Mouse (Mus musculus) cerebellum, postnatal 10 days (tissue): ENCODE results near the gene Itgam.
"Not testable (repeated sequence)": the region's sequence is repeated elsewhere in the genome, so short reads cannot be mapped to it uniquely, and the experiment has no call there.

Experiments
- DNase-seq, 2 experiments: peaks; one replicate each; pipeline ENCODE4 v3.0.0; 2021; ENCODE audit warnings: mixed read lengths in 2 of 2

Itgam gene

DNA sequence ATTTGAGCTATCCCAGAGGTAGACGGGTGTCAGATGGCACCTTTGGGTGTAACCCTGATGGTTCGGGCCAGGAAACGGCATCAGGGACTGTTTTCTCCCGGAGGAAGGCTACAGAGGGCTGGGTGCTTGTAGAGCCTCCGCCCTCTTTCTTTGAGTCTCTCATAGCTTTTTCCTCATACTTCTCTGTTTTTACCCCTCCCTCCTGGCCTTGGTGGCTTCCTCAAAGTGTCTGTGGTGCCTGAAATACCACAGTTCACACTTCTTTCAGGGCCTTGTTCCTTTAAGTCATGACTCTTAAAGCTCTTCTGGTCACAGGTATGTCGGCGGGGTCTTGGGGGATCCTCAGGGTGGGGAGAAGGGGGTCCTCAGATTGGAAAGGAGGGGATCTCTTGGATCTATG lies at the start of gene Itgam, which contains the start of gene Gm49368:
Gene Itgam, plus strand, starts transcription at position 185 of the 400 bp plus-strand sequence.
Gene Gm49368, plus strand, starts transcription at position 228 of the 400 bp plus-strand sequence.
- DNase-seq: no peak

DNA sequence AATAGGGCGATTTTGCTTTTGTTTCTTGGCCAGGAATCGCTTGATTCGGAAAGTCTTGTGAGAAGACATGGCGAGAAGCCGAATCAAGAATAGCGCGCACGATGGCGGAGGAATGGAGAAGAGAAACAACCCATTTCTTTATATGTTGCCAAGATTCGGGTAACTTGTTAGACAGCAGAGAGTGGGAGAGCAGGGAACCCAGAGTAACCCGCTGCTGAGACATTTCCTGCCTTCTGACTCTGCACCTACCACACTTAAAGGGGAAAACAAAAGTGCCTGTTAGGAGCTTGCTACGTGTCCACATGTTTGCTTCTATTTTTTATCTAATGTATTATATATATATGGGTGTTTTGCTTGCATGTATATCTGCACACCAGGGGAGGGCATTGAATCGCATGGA lies 49.3 kb upstream of the Itgam start:
- no peak for DNase-seq

DNA sequence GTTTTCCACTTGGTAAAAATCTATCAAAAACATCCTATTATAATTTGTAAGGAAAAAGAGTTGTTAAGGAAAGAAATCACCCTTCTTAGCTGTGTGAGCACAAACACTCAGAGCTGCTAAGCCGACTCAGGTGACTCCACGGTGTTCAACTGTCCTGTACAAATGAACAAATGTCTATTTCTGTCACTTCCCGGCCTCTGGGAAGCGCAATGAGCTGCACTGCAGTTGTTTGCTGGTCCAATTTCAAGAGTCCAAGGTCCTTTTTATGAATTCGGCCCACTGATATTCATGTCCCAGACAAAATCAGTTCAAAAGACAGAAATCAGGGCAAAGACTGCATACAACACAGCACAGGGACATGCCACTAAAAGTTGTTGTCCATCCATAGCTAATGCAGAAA lies 46.3 kb upstream of the Itgam start:
- not testable (repeated sequence) for DNase-seq

DNA sequence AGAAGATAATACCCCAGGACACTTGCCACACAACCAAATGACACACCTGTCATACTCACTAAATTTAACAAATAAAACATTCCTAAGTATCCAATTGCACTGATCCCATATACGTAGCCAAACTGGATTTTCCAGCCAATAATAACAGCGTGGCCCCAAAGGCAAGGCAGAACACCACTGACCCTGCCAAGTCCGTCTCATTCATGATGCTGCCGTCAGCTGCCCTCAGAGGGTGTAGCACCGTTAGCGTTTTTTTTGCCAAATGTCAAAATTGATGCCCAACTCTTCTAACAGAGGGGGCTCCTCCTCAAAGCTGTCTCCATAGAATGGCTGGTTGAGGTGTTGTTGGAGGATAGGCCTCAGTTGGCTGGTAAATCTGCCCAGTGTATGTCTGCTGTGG lies 45.8 kb upstream of the Itgam start:
- DNase-seq: no peak

DNA sequence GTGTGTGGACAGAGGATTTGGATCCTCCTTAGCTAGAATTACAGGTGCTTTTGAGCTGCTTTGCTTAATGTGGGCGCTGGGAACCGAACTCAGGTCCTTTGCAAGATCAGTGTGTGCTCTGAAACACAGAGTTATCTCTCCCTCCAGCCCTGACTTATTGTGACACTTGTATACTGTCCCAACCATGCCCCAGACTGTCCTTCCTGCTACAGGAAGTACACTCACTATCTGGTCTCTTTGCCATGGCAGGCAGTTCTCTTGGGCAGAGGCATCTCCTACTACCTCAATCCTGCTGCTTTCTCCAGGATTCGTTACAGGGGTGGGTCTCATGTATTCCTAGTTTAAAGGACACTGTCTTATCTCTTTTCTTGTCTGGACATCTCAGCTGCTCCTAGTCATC lies 44.2 kb upstream of the Itgam start:
- no peak for DNase-seq

DNA sequence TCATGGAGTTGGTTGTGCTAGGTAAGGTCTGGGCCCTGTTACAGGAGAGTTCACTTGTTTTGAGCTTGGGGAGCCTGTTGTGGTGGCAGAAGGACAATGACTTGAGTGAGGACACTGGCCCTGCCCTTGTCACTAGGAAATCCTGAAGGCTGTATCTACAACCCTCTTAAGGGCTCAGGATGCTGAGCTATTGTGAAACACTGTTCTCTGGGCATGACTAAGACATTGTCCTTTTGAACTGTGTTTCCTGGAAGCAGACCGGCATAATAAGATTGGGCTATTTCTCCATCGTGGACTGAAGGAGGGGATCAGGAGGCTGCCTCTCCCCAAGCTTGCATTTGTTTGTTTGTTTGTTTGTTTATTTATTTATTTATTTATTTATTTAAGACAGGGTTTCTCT lies 43.3 kb upstream of the Itgam start:
- DNase-seq: no peak

DNA sequence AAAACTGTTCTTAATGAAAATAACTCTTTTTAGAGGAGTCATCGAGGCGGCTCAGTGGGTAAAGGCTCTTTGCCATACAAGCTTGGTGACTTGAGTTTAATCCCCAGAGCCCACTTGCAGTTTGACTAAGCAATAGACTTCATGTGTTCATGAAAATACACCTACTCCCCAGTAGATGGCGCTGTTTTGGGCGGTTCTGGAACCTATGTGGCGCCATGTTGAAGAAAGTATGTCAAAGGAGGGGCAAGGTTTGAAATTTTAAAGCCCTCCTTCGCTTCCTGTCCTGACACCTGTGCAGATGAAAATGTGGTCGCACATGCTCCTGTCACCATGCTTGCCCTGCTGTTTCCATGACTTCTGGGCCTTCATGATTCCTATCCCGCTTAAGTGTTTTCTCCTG lies 39.5 kb upstream of the Itgam start:
- DNase-seq: peak in 1 of 2 experiments; percentile 12

DNA sequence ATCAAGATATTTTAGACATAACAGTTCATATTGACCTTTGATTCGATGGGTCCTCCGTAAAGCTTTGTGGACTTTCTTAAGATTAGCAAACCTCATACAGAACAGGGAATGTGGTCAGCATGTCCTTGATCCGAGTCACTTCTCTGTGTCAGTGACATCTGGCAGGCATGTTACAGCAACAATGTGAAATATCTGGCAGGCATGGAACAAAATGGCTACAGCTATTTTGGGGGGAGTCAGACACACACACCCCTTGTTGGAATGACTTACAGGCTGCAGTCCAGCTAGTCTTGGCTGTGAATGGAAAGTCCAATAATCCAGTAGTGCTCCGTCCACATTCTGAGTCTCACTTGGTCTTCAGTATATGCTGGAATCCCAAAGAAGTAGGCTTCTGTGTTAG lies 38.9 kb upstream of the Itgam start:
- no peak for DNase-seq

DNA sequence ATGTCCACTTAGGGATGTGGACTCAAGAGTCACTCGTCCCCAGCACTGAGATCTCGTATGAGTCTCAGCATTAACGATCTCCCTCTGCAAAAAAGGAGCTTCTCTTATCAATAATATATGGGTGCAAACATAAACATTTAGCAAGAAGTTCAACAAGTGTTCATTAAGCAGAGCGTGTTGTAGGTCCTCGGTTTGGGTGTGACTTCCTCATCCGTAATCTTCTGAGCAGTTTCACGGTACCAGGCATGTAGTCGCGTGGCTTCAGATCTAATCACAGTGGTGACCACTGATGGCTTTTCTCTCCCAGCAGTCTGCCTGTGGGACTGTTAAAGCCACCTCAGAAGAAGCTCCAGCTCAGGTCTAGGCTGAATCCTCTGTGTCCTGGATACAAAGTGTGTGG lies 38.1 kb upstream of the Itgam start:
- DNase-seq: no peak

DNA sequence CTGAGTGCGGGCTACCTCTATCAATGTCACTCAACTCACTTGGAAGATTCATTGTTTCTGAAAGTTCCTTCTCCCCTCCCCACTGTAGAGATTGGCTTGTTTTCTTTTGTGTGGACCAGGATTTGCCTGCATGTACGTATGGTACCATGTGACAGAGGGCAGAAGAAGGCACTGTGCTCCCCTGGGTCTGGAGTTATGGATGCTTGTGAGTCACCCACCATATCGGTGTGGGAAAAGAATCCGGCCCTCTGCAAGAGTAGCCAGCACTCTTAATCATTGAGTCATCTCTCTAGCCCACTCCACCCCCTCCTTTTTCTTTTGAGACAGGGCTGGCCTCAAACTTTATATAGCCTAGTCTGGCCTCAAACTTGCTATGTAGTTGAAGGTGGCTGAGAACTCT lies 37.5 kb upstream of the Itgam start:
- DNase-seq: no peak

DNA sequence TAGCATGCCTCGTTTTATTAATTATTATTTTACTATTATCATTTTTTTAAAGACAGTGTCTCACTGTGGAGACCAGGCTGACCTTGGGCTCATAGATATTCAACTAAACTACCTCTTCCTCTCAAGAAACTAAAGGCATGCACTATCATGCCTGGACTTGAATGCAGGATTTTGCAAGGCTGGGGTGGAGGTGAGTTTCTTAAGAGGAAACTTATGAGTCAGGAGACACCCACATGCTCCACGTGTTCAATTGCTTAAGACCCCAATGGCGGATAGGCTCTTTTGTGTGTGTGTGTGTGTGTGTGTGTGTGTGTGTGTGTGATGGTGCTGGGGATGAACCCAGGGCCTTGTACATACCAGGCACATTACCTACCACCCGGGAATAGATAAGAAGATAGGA lies 37.1 kb upstream of the Itgam start:
- DNase-seq: no peak

DNA sequence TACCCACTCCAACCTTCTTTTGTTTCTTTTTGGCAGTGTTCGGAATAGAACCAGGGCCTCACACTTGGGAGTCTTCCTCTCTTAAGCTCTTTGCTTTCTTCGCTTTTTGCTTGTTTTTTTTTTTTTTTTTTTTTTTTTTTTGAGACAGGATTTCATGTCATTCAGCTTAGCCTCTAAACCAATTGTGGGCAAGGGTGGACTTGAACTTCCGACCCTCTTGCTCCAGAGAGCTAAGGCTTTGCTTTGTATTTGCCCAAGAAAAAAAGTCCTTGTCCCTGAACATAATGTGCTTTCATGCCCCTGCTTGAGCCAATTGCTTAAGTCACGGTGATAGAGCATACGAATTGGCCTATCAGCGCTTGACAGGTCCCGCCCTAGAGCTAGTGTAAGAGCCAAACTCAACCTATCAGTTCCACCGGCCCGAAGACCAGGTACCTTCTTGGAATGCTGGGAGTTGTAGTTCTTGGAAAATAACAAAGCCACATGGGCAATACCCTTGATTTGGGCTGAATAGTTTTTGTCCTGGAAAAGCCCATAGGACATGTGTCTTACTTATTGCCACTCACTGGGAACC lies 30.9 kb upstream of the Itgam start:
- DNase-seq: peak; percentile 48 to 51

DNA sequence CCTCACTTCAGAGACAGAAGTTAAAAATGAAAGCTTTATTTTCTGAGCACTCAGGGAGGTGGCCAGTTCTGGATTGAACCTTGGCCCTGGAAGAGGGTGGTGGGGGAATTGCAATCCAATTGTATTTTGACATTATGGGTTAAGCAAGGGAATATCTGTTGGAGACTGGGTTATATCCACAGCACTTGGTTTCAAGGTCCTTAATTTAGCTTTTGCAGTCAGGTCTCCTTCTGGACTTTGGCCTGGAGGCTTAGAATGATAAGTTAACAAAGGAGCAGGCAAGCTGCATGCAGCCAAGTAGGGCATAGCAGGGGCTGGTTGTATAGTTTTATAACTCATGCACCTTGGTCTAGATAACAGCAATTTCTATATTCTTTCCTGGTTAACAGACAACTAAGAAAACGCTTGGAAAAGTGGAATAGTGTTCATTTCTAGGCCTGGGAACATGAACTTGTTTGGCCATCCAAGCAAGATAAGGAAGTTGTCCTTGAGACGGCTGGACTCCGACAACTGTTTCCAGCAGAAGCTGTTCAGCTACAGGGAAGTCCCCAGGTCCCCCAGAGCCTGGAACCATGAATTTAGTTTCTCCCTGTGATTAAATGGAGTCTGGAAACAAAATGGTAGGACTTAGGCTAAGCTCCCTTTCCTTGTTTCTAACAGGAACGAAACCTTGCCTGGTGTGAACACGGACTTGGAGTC lies 30.0 kb upstream of the Itgam start:
- DNase-seq: no peak

DNA sequence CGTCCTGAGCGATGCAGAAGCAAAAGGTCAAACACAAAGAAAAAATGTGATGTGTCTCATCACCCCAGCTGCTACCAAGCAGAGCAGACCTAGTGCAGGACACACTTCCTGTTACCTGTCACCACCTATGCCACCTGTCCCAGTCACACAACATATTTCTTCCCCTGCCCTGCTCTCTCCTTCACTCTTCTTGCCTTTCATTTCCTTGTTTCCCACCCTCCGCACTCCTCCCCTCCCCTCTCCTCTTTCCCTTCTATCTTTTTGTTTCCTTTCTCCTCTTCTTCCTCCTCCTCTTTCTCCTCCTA lies 29.5 kb upstream of the Itgam start:
- no peak for DNase-seq

DNA sequence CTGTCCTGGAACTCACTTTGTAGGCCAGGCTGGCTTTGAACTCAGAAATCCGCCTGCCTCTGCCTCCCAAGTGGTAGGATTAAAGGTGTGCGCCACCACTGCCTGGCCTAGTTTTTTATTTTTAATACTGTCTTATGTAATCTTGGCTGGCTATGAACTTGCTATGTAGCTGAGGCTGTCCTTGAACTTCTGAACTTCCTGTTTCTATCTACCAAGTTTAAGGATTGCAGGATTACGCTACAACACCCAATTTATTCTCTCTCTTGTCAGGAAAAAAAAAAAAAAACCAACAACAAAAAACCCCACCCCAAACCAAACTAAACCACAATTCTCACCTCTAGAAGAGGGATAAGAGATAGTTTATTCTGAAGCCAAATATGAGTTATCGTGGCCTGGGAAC lies 28.8 kb upstream of the Itgam start:
- no peak for DNase-seq

DNA sequence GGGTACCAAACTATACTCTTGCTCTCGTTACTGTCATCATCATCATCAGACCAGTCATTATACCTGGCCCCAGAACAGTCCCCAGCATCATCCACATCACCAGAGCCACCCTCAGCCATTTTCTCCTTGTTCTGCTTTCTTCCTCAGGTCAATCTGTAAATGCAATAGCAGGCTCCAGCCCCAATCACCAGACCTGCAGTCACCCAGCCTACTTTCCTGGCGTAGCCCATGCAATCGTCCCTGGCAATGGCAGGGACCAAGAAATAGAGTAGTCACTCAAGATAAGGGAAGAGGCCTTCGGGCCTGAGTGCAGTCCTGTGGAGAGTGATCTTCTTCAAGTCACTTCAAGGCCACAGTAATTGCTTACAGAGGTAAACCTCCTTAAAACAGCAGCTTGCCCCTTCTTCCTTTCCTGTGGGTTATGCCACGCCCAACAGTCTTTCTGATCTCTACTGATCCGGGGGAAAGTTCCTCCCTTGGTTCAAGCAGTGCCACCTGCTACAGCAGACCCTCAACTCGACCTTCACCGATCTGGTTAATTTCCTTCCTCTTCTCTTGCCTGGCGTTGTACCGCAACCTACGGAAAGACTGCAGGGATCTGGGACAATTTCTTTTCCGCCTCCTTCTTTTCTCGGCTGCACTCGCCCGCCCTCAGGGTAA lies 20.1 kb upstream of the Itgam start:
- DNase-seq: not testable (repeated sequence)

DNA sequence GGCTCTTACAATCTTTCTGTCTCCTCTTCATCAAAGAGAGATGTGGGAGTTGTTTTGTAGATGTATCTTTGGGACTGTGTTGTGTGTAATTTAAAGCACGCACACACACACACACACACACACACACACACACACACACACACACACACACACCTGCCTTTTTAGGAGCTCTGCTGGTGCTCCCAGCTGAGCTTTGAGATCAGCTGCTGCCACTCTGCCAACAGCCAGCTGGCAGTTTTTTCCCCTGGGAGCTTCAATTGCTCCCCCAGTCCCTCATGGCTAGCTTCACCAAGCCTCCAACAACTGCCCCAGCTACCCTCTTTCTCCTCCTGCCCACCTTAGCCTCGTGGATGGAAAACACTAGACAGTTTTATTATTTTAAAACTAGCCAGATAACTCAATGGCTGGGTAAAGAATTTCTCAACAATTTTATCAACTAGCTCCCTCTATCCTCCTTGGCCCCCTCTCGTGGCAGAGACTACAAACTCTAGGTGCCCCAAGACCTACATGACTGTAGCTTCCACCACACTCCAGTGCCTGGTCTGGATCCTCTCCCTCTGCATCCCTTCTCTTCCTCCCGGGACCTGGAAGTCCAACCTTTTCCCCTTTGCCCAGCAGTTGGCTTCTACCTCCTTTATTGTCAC lies 18.2 kb upstream of the Itgam start:
- peak; percentile 25 to 39 for DNase-seq

DNA sequence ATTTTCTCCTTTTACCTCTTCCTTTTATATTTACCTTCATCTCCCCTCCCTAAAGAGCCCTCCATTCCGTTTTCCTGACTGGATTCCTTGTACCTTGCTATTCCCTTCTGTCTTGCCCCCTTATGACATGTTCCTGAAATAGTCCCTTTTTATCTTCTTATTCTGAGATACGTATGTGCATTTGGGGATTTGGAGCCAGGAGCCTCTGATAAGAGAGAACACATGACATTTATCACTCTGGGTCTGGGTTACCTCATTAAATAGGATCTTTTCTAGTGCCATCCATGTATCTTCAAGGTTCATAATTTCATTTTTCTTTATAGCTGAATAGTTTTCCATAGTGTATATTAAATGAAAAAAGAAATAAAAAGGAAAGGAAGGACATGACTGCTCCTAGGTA lies 16.8 kb upstream of the Itgam start:
- no peak for DNase-seq

DNA sequence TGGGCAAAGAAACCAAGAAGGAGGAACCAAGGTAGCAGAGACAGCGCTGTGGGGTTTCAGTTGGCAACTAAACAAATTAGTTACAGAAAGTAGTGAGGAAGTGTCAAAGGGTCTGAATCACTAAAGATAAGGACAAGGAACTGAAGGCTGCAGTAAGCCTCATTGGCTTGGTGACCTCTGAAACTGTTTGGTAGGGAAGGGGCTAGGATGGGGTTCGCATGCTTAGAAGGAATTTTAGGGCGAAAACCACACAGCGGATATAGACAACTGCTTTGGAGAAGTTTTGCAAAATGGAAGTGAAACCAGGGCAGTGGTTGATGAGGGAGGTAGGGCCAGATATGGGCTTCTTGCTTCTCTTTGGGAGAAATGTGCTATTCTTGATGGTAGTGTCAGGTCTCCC lies 13.6 kb upstream of the Itgam start:
- no peak for DNase-seq

DNA sequence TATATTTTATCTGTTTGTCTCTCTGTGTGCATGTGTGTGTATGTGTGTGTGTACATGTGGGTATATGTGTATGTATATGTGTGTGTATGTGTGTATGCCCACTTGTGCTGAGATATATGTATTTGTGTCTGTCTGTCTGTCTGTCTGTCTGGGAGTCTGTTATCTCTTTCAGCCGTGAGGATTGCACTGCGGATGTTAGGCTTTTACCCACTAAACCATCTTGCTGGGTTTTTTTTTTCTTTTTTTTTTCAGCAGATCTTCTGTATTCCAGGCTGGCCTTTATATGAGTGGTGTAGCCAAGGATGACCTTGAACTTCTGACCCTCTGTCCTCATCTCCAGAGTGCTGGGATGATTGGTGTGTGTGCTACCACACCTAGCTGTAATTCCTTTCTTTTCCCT lies 13.2 kb upstream of the Itgam start:
- DNase-seq: no peak

DNA sequence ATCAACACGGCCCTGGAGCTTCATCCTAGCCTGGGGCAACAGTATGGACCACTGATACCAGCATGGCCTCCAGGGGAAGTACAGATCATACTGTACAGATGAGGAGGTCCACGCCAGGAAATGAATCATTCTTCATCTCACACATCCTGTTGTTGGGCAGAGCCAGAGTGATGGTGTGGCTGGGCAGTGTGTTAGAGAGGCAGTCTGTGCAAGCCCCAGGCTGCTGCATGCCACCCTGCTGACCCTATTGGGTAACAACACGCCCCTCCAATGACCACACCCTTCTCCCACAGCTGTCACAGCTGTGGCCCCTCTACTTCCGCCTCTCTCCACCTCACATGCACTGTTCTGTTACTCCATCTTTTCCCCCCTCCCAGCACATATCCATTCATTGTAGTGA lies 11.7 kb upstream of the Itgam start:
- DNase-seq: no peak

DNA sequence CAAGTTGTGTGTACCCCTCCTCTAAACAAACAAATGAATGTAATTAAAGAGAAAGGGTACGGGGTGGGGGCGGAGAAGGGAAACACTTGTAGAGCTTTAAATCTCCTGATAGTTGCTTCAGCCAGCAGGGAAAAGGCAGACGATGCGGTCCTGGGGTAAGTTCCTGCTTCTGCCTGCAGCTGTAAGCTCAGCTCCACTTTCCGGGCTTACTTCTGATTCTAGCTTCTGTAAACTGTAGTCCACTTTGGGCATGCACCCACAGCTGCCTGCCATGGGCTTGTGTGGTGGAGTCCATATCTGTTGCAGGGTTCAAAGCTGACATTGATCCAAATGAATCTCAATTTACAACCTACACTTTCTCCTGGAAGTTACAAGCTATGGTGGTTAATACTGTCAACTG lies 9.4 kb upstream of the Itgam start:
- DNase-seq: no peak

DNA sequence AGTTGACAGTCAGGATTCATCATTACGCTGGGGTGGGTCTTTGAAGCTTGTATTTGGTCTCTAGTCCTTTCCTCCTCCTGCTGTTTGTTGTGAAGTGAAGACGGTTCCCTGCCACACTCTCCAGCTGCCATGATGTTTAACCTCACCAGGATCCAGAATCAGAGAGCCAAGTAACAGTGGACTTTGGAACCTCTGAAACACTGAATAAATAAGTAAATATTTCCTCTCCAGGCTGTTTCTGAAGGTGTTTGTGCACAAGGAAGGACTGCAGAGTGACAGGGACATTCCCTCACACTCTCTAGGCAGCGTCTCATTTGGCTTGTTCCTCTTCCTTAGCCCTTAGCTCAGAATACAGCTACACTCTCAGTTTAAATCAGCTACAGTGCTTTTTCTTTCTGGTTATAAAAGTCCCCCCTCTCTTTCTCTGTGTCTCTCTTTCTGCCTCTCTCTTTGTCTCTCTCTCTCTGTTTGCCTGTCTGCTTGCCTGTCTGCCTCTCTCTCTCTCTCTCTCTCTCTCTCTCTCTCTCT lies 5.5 kb upstream of the Itgam start:
- DNase-seq: no peak

DNA sequence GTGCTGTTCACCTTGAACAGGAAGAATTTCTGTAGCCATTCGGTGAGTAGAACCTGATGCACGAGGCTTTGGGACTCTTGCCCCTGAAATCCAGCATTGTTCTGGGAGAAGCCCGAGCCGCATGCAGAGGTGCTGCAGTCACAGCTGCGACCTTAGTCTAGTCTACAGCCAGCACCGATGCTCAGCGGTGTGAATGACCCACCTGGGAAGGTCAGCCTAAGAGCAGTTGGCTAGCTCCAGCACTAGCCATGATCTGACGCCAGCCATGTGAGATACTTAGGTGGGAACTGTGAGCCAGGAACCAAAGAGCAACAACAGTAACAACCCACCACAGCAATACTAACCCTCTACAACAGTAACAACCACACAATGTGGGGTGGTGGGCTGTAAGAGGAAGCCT lies 4.6 kb upstream of the Itgam start:
- no peak for DNase-seq
